Mouse (Mus musculus) MEL (cell line): ENCODE data around the gene Rheb. TPM values are rescaled to one million over a fixed set of nuclear protein-coding genes. Genes with fewer than 3 reads are reported as not detected.

Experiments used
- DNase-seq: peaks from one replicate; pipeline ENCODE4 v3.0.0; 2011; ENCODE audit warnings: low read depth, low spot score
- H3K27ac ChIP-seq: 2 replicates; pipeline ENCODE4 v1.5.1; 2012; ENCODE audit warnings: low read depth, mild to moderate bottlenecking, control low read depth, low read length, moderate library complexity; ENCODE audit not compliant: control insufficient read depth
- H3K27me3 ChIP-seq, 2 experiments: fragments of 150-350 bp in 1 of 2; sonication (generic) in 1 of 2; 2 replicates each; pipeline ENCODE4 v1.6.1; 2012; ENCODE audit warnings: low read length in 2 of 2, mild to moderate bottlenecking in 2 of 2, improper control_type of control experiment in 1 of 2, moderate library complexity in 1 of 2; ENCODE audit not compliant: insufficient read depth in 2 of 2, control insufficient read depth in 1 of 2
- H3K36me3 ChIP-seq, 2 experiments: 2 replicates each; pipeline ENCODE4 v1.6.1; 2012 to 2014; ENCODE audit warnings: low read length in 2 of 2, improper control_type of control experiment in 1 of 2, inconsistent platforms in 1 of 2, mild to moderate bottlenecking in 1 of 2; ENCODE audit not compliant: insufficient read depth in 2 of 2, control insufficient read depth in 1 of 2
- H3K4me1 ChIP-seq, 2 experiments: fragments of 150-350 bp in 1 of 2; sonication (generic) in 1 of 2; 2 replicates each; pipeline ENCODE4 v1.6.1; 2012; ENCODE audit warnings: low read length in 2 of 2, improper control_type of control experiment in 1 of 2, mild to moderate bottlenecking in 1 of 2; ENCODE audit not compliant: insufficient read depth in 2 of 2, control insufficient read depth in 1 of 2
- H3K4me3 ChIP-seq, 2 experiments: fragments of 150-350 bp in 1 of 2; sonication (generic) in 1 of 2; 2 replicates each; pipeline ENCODE4 v1.5.1; 2012; ENCODE audit warnings: low read depth in 2 of 2, low read length in 2 of 2, mild to moderate bottlenecking in 2 of 2, moderate library complexity in 2 of 2, control low read depth in 1 of 2, improper control_type of control experiment in 1 of 2; ENCODE audit not compliant: control insufficient read depth in 1 of 2, insufficient read depth in 1 of 2
- H3K79me2 ChIP-seq: 2 replicates; pipeline ENCODE4 v1.6.1; 2012; ENCODE audit warnings: mild to moderate bottlenecking, low read length, moderate library complexity; ENCODE audit not compliant: control insufficient read depth, poor library complexity, insufficient read depth
- H3K9ac ChIP-seq: 2 replicates; pipeline ENCODE4 v1.6.1; 2012; ENCODE audit warnings: low read depth, mild to moderate bottlenecking, control low read depth, low read length, moderate library complexity; ENCODE audit not compliant: control insufficient read depth, poor library complexity, severe bottlenecking
- H3K9me3 ChIP-seq: fragments of 150-350 bp; sonication (generic); replicated peaks from 2 replicates; pipeline ENCODE4 v1.6.1; 2012; ENCODE audit warnings: mild to moderate bottlenecking, low read length, improper control_type of control experiment, moderate library complexity; ENCODE audit not compliant: insufficient read depth
- CHD2 ChIP-seq: IDR thresholded peaks from 2 replicates; pipeline ENCODE4 v1.6.1; 2011; ENCODE audit warnings: low read length, improper control_type of control experiment
- ETS1 ChIP-seq: IDR thresholded peaks from 2 replicates; pipeline ENCODE4 v1.6.1; 2012; ENCODE audit warnings: low read depth, mild to moderate bottlenecking, inconsistent platforms, low read length, improper control_type of control experiment, moderate library complexity
- GABPA ChIP-seq: IDR thresholded peaks from 2 replicates; pipeline ENCODE4 v1.6.1; 2012; ENCODE audit warnings: low read depth, mild to moderate bottlenecking, inconsistent platforms, low read length, improper control_type of control experiment, moderate library complexity
- MAFK ChIP-seq: IDR thresholded peaks from 2 replicates; pipeline ENCODE4 v1.6.1; 2011; ENCODE audit warnings: low read depth, mild to moderate bottlenecking, low read length, improper control_type of control experiment, borderline replicate concordance
- MAX ChIP-seq: IDR thresholded peaks from 2 replicates; pipeline ENCODE4 v1.6.1; 2011; ENCODE audit warnings: low read length, improper control_type of control experiment
- MAZ ChIP-seq: IDR thresholded peaks from 2 replicates; pipeline ENCODE4 v1.6.1; 2012; ENCODE audit warnings: low read depth, mild to moderate bottlenecking, inconsistent platforms, low read length, improper control_type of control experiment
- MXI1 ChIP-seq: IDR thresholded peaks from 2 replicates; pipeline ENCODE4 v1.6.1; 2011; ENCODE audit warnings: mild to moderate bottlenecking, low read depth, low read length, improper control_type of control experiment
- NRF1 ChIP-seq: IDR thresholded peaks from 2 replicates; pipeline ENCODE4 v1.6.1; 2014; ENCODE audit warnings: low read depth, mild to moderate bottlenecking, inconsistent platforms, low read length, improper control_type of control experiment, moderate library complexity; ENCODE audit not compliant: poor library complexity, insufficient read depth, severe bottlenecking
- POLR2AphosphoS2 ChIP-seq: IDR thresholded peaks from 2 replicates; pipeline ENCODE4 v1.6.1; 2011; ENCODE audit warnings: low read length, improper control_type of control experiment
- POLR2AphosphoS5 ChIP-seq: IDR thresholded peaks from 2 replicates; pipeline ENCODE4 v1.6.1; 2012; ENCODE audit warnings: low read depth, borderline replicate concordance, mild to moderate bottlenecking, inconsistent platforms, low read length, moderate library complexity, mixed read lengths
- SMC3 ChIP-seq: IDR thresholded peaks from 2 replicates; pipeline ENCODE4 v1.6.1; 2011; ENCODE audit warnings: low read depth, low read length, improper control_type of control experiment
- TBP ChIP-seq: IDR thresholded peaks from 2 replicates; pipeline ENCODE4 v1.8.0; 2011; ENCODE audit warnings: low read depth, low read length, improper control_type of control experiment
- USF2 ChIP-seq, 2 experiments: IDR thresholded peaks; 2 replicates each; pipeline ENCODE4 v1.6.1; 2011 to 2012; ENCODE audit warnings: improper control_type of control experiment in 2 of 2, low read length in 2 of 2, borderline replicate concordance in 1 of 2, inconsistent platforms in 1 of 2, low read depth in 1 of 2, mild to moderate bottlenecking in 1 of 2; ENCODE audit not compliant: insufficient read depth in 1 of 2
- ZC3H11A ChIP-seq: IDR thresholded peaks from 2 replicates; pipeline ENCODE4 v1.6.1; 2012; ENCODE audit warnings: low read depth, mild to moderate bottlenecking, inconsistent platforms, low read length, improper control_type of control experiment
- ZKSCAN1 ChIP-seq: IDR thresholded peaks from 2 replicates; pipeline ENCODE4 v1.6.1; 2012; ENCODE audit warnings: low read depth, mild to moderate bottlenecking, inconsistent platforms, low read length, improper control_type of control experiment, moderate library complexity
- ZMIZ1 ChIP-seq: IDR thresholded peaks from 2 replicates; pipeline ENCODE4 v1.6.1; 2012; ENCODE audit warnings: low read depth, mild to moderate bottlenecking, inconsistent platforms, low read length, improper control_type of control experiment, moderate library complexity
- polyA plus RNA-seq, 2 experiments: library from polyadenylated mRNA; stranded (reverse) in 1 of 2; unstranded in 1 of 2; fragments of >175 nt in 1 of 2; fragments of >200 nt in 1 of 2; gene quantifications; 2 replicates each; pipeline versions ENCODE4 v1.2.1 to v1.2.4; 2012; ENCODE audit warnings: low replicate concordance in 2 of 2, low read depth in 1 of 2; ENCODE audit not compliant: insufficient read length in 2 of 2, insufficient read depth in 1 of 2, missing spikeins in 1 of 2
- total RNA-seq: library from RNA; depleted of rRNA; stranded (reverse); fragments of 300-350 nt; gene quantifications from 2 replicates; pipeline ENCODE4 v1.2.3, GENCODE M21; 2012; rRNA removed

Rheb gene
- total and polyA plus RNA-seq, 3 experiments, result 61.3 to 731 (median 114) TPM

GRCm38 (mm10) chr5:24756931-24757330 is 85.5 kb downstream of the Rheb start:
- Histone ChIP-seq H3K9ac (no peak overlapping the region), H3K4me3 (no peak overlapping the region), H3K4me1 (peaks cover 4 to 5% of the 10 kb centered on the region in 2 experiments)
- DNase-seq, result no peak
- TF ChIP-seq MXI1 (no peak), NRF1 (no peak), USF2 (IDR thresholded peaks at IDR 0.05; ENCODE audit: borderline replicate concordance in 1 of 2, insufficient read depth in 1 of 2, low read depth in 1 of 2, low read length in 2 of 2) (no peak), MAZ (no peak), SMC3 (no peak), POLR2AphosphoS2 (no peak), GABPA (no peak), MAFK (no peak), ZKSCAN1 (no peak), POLR2AphosphoS5 (no peak), TBP (no peak), CHD2 (no peak), ZC3H11A (no peak), ZMIZ1 (no peak), ETS1 (no peak), MAX (no peak)
- TF ChIP-seq, all 39 proteins: peak for 0
- H3K27me3 ChIP-seq, result peaks cover 2 to 4% of the 10 kb centered on the region in 2 experiments; a peak in 3 of 4 replicates
- no peak overlapping the region for H3K27ac ChIP-seq
- 0 out of 4 replicates have a peak, but pooled peaks cover 0 to 2% of the 10 kb centered on the region in 2 experiments for H3K36me3 ChIP-seq
- no peaks in the 10 kb centered on the region; the same call in 1 of the 2 replicates for H3K79me2 ChIP-seq
- H3K9me3 ChIP-seq, result no peaks in the 10 kb centered on the region

Other genes starting within 250 kb of the Rheb start
- gene Smarcd3, start 218.2 kb downstream of the Rheb start, total RNA-seq, result 2.1 and 2.7 TPM in 2 replicates
- gene Smarcd3, start 218.2 kb downstream of the Rheb start, polyA plus RNA-seq, result 10 to 100 TPM in 1 of 2 experiments, not detected in 1; 16.5 TPM
- gene Nub1, start 157.1 kb downstream of the Rheb start, total RNA-seq, result 38.3 and 45.0 TPM in 2 replicates
- gene Nub1, start 157.1 kb downstream of the Rheb start, polyA plus RNA-seq, result 10 to 100 TPM in 1 of 2 experiments, not detected in 1; 59.6 TPM
- 0.07 TPM in 1 of 2 replicates, not detected in the other for gene Wdr86, start 111.9 kb downstream of the Rheb start, total RNA-seq
- gene Wdr86, start 111.9 kb downstream of the Rheb start, polyA plus RNA-seq, result not detected
- not detected in 2 replicates for gene Crygn, start 84.6 kb downstream of the Rheb start, total RNA-seq
- under 1 TPM in 1 of 2 experiments, not detected in 1; 0.89 TPM for gene Crygn, start 84.6 kb downstream of the Rheb start, polyA plus RNA-seq